Mouse (Mus musculus): ENCODE results near the gene Ccdc182. TPM values are rescaled to one million over a fixed set of nuclear protein-coding genes. Genes with fewer than 3 reads are reported as not detected.

The Ccdc182 gene
- polyA plus RNA-seq, 1 experiment from 2014 or later: 0.23 TPM

GRCm38 (mm10) chr11:88264889-88265288 lies 29.0 kb upstream of the Ccdc182 start:
- H3K4me2 ChIP-seq: no peak overlapping the region

DNA sequence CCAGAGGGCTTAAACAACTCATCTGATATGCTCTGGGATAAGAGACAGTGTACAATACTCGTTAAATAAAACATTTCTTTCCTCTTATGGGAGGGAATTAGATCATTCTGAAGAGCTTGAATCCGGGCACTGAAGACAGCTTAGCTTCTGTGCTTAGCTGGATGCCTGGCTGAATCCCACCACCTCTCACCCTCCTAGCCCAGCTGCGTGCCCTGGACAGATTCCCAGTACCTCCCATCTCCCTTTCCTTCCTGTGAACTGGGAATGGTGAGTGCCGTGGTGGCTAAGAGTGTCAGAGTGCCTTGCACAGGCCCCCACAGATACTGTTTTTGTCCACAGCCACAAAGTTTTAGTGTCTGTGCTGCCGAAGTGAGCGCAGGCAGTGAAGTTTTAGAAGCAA lies 27.5 kb upstream of the Ccdc182 start:
- no peak overlapping the region for H3K4me2 ChIP-seq
- no peaks in the 10 kb centered on the region for H3K36me3 ChIP-seq (replicated peaks)
- H3K9ac ChIP-seq: no peak overlapping the region
- ATAC-seq (replicated peaks): no peak
- H3K4me3 ChIP-seq: no peak overlapping the region
- 46% methylated on average over 6 of the region's 6 CpGs for WGBS
- 0 out of 2 replicates have a peak overlapping the region, but pooled peaks have one; percentile 12 for H3K27ac ChIP-seq
- no peaks in the 10 kb centered on the region for H3K27me3 ChIP-seq (replicated peaks)
- H3K4me1 ChIP-seq: peaks cover 13% of the 10 kb centered on the region
- no peaks in the 10 kb centered on the region for H3K9me3 ChIP-seq

More at GRCm38 (mm10) chr11:88264889-88265288, 29.0 kb upstream of the Ccdc182 start:
- peaks cover 13% of the 10 kb centered on the region for H3K4me1 ChIP-seq
- H3K9ac ChIP-seq: no peak overlapping the region
- H3K36me3 ChIP-seq (replicated peaks): no peaks in the 10 kb centered on the region
- no peak for ATAC-seq (replicated peaks)
- WGBS: 48% methylated on average over 5 of the region's 5 CpGs
- H3K9me3 ChIP-seq: no peaks in the 10 kb centered on the region
- no peaks in the 10 kb centered on the region for H3K27me3 ChIP-seq (replicated peaks)
- no peak overlapping the region for H3K4me3 ChIP-seq
- no peak overlapping the region for H3K27ac ChIP-seq

- H3K36me3 ChIP-seq (replicated peaks): no peaks in the 10 kb centered on the region
- 70% methylated on average over 3 of the region's 3 CpGs for WGBS
- H3K4me1 ChIP-seq: peaks cover 42% of the 10 kb centered on the region
- H3K4me2 ChIP-seq: no peak overlapping the region
- no peaks in the 10 kb centered on the region for H3K9me3 ChIP-seq
- H3K9ac ChIP-seq: no peak overlapping the region
- no peak overlapping the region for H3K27ac ChIP-seq
- no peak for ATAC-seq (replicated peaks)
- H3K4me3 ChIP-seq: no peak overlapping the region
- H3K27me3 ChIP-seq (replicated peaks): no peaks in the 10 kb centered on the region
Measured at GRCm38 (mm10) chr11:88271870-88272269, 22.0 kb upstream of the Ccdc182 start.

DNA sequence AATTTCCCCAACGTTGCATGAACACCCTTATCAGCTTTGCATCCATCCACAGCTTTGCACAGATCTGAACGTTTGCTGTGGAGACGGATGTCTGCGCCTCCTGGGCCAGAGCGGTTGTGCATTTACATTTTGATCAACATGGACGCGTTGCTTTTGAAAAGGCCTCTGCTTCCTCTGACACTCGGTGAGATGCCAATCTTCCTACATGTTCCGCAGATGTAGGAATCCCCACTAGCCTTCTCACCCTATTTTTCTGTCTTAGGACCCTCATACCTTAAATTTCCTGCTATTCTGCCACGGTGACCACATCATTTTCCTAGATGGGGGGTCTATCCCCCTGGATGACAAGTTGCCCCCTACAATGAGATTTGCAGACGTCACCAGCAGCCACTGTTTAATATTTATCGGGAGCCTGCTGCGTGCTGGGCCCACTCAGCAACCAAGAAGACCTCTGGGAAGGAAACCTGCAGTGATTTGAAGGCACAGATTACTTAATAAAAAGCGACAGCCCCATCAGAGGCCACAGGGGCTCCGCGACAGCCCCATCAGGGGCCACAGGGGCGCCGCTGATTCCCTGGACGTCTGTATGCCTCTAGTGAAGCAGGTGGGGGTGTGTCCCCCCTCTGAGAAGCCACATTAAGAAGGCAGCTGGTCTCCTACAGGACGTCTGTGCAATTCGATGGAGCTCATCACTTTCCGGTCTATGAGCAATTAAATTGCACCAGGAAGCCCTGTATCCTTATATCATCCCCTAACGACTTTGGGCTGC lies 19.6 kb upstream of the Ccdc182 start:
- Histone ChIP-seq H3K27me3 (replicated peaks) (no peaks in the 10 kb centered on the region), H3K27ac (peak overlapping the region; percentile 79), H3K9me3 (no peaks in the 10 kb centered on the region), H3K36me3 (replicated peaks) (no peaks in the 10 kb centered on the region), H3K4me1 (peaks cover 39% of the 10 kb centered on the region), H3K9ac (0 out of 2 replicates have a peak overlapping the region, but pooled peaks have one; percentile 9), H3K4me3 (no peak overlapping the region), H3K4me2 (peak overlapping the region; percentile 25)
- 12% methylated on average over 23 of the region's 23 CpGs for WGBS
- peak; percentile 57; the same call in 1 of the 2 replicates for ATAC-seq (replicated peaks)

GRCm38 (mm10) chr11:88274901-88275498 lies 18.9 kb upstream of the Ccdc182 start:
- Histone ChIP-seq H3K4me2 (peak overlapping the region; percentile 25), H3K27ac (peak overlapping the region; percentile 79), H3K9ac (no peak overlapping the region), H3K27me3 (replicated peaks) (no peaks in the 10 kb centered on the region), H3K4me1 (peaks cover 38% of the 10 kb centered on the region), H3K36me3 (replicated peaks) (no peaks in the 10 kb centered on the region), H3K4me3 (no peak overlapping the region), H3K9me3 (no peaks in the 10 kb centered on the region)
- ATAC-seq (replicated peaks): peak; percentile 74
- WGBS: 4% methylated on average over 13 of the region's 13 CpGs

GRCm38 (mm10) chr11:88275949-88276348 lies 17.9 kb upstream of the Ccdc182 start:
- Histone ChIP-seq H3K4me2 (no peak overlapping the region), H3K9ac (no peak overlapping the region), H3K9me3 (no peaks in the 10 kb centered on the region), H3K27me3 (replicated peaks) (no peaks in the 10 kb centered on the region), H3K4me1 (peaks cover 45% of the 10 kb centered on the region), H3K27ac (peak overlapping the region; percentile 79), H3K4me3 (no peak overlapping the region), H3K36me3 (replicated peaks) (no peaks in the 10 kb centered on the region)
- ATAC-seq (replicated peaks): no peak
- 39% methylated on average over 6 of the region's 6 CpGs for WGBS

DNA sequence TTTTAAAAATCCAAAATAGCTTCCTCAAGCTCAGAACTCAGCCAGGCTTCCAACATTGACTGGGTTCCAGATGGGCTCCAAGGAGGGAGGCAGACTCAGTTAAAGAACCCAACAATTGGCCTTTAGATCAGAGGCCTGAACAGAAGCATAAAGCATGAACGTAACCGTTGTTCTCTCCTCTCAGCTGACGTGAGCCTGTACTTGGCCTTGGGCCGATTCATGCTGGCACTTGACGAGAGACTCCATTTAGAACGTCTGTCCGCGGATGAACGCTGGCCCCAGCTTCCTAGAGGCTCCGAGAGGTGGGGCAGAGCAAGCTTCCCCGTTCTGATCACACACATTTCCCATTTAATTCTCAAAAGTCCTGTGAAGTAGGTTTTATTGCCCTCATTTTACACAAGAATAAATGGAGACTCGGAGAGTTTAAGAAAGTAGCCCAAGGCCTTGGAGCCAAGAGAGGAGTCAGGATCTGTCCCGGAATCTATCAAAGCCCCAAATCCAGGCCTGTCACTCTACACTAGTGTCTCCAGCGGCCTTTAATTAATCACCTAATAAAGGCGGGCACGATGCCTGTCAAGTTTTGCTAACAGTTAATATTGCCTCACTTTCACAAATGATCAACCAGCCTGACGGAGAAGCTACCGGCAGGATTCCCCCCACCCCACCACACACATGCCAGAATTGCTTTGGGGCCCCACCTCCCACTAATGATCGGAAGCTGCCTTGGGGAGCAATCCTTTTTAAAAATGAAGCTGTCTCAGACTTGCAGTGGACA lies 17.1 kb upstream of the Ccdc182 start:
- H3K4me1 ChIP-seq: peaks cover 45% of the 10 kb centered on the region
- 28% methylated on average over 19 of the region's 19 CpGs for WGBS

GRCm38 (mm10) chr11:88279006-88279405 lies 14.9 kb upstream of the Ccdc182 start:
- Histone ChIP-seq H3K36me3 (replicated peaks) (no peaks in the 10 kb centered on the region), H3K4me2 (no peak overlapping the region), H3K4me1 (peaks cover 40% of the 10 kb centered on the region), H3K27ac (no peak overlapping the region), H3K9ac (no peak overlapping the region), H3K27me3 (replicated peaks) (no peaks in the 10 kb centered on the region), H3K9me3 (no peaks in the 10 kb centered on the region), H3K4me3 (no peak overlapping the region)
- no peak for ATAC-seq (replicated peaks)
- 34% methylated on average over 4 of the region's 4 CpGs for WGBS

More for the DNA sequence above, 17.1 kb upstream of the Ccdc182 start:
- Histone ChIP-seq H3K4me2 (no peak overlapping the region), H3K9ac (no peak overlapping the region), H3K9me3 (no peaks in the 10 kb centered on the region), H3K27ac (peak overlapping the region; percentile 79), H3K27me3 (replicated peaks) (no peaks in the 10 kb centered on the region), H3K4me3 (no peak overlapping the region), H3K36me3 (replicated peaks) (no peaks in the 10 kb centered on the region)
- 0 out of 2 replicates have a peak, but pooled peaks have one; percentile 25 for ATAC-seq (replicated peaks)

DNA sequence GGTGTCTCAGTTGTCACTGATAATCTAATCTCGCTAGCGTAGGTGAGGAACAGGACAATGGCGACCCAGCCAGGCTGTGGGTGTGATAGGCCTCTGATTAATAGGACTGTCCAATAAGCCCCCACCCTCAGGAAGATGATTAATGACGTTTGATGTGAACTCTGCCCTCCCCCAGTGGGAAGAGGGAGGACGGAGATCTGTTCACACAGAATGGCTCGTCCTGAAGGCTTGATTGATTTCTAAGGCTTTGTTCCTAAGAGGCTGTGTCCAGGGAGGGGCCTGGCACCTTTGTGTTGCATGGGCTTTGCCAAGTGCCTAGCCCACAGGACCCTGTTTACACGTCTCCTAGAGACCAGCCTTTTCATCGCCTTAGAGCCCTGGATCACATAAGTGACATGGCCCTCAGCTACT lies 13.4 kb upstream of the Ccdc182 start:
- no peaks in the 10 kb centered on the region for H3K9me3 ChIP-seq
- H3K36me3 ChIP-seq (replicated peaks): no peaks in the 10 kb centered on the region
- H3K4me2 ChIP-seq: no peak overlapping the region
- H3K27me3 ChIP-seq (replicated peaks): no peaks in the 10 kb centered on the region
- H3K4me3 ChIP-seq: no peak overlapping the region
- peaks cover 26% of the 10 kb centered on the region for H3K4me1 ChIP-seq
- 18% methylated on average over 8 of the region's 8 CpGs for WGBS
- 0 out of 2 replicates have a peak, but pooled peaks have one; percentile 48 for ATAC-seq (replicated peaks)
- peak overlapping the region; percentile 51; the same call in 1 of the 2 replicates for H3K27ac ChIP-seq
- no peak overlapping the region for H3K9ac ChIP-seq

GRCm38 (mm10) chr11:88281428-88282119 lies 12.3 kb upstream of the Ccdc182 start:
- no peaks in the 10 kb centered on the region for H3K9me3 ChIP-seq
- H3K36me3 ChIP-seq (replicated peaks): no peaks in the 10 kb centered on the region
- no peak for ATAC-seq (replicated peaks)
- H3K4me2 ChIP-seq: no peak overlapping the region
- H3K27me3 ChIP-seq (replicated peaks): no peaks in the 10 kb centered on the region
- H3K9ac ChIP-seq: no peak overlapping the region
- no peak overlapping the region for H3K27ac ChIP-seq
- peaks cover 15% of the 10 kb centered on the region for H3K4me1 ChIP-seq
- WGBS: 69% methylated on average over 8 of the region's 8 CpGs
- H3K4me3 ChIP-seq: no peak overlapping the region

DNA sequence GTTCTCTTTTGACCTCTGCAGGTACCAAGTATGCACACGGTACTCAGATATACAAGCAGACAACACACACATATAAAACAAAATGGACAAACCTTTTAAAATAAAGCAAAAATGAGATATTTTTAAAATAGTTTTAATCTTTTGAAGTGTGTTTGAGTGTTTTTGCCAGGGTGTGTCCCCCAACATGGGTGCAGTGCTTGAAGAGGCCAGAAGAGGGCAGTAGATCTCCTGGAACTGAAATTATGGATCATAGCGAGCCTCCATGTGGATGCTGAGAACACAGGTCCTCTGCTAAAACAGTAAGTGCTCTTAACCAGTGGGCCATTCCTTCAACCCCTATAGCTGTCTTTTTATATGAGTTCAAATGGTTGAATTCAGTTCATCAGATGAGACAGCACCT lies 11.3 kb upstream of the Ccdc182 start:
- no peak overlapping the region for H3K27ac ChIP-seq
- H3K9ac ChIP-seq: no peak overlapping the region
- ATAC-seq (replicated peaks): no peak
- WGBS: 98% methylated on average over 2 of the region's 2 CpGs
- H3K36me3 ChIP-seq (replicated peaks): no peaks in the 10 kb centered on the region
- peaks cover 7% of the 10 kb centered on the region; the same call in 1 of the 2 replicates for H3K4me1 ChIP-seq
- no peaks in the 10 kb centered on the region for H3K9me3 ChIP-seq
- no peak overlapping the region for H3K4me3 ChIP-seq
- H3K27me3 ChIP-seq (replicated peaks): no peaks in the 10 kb centered on the region
- H3K4me2 ChIP-seq: no peak overlapping the region

GRCm38 (mm10) chr11:88286019-88286418 lies 7.8 kb upstream of the Ccdc182 start:
- Histone ChIP-seq H3K36me3 (replicated peaks) (no peaks in the 10 kb centered on the region), H3K27me3 (replicated peaks) (no peaks in the 10 kb centered on the region), H3K4me2 (no peak overlapping the region), H3K4me1 (peaks cover 12% of the 10 kb centered on the region), H3K4me3 (no peak overlapping the region), H3K9me3 (no peaks in the 10 kb centered on the region), H3K9ac (no peak overlapping the region), H3K27ac (no peak overlapping the region)
- ATAC-seq (replicated peaks): no peak
- 63% methylated on average over 8 of the region's 8 CpGs for WGBS
